Mouse (Mus musculus): Measurements from ENCODE around the gene Psat1. TPM values are rescaled to one million over a fixed set of nuclear protein-coding genes. Genes with fewer than 3 reads are reported as not detected.

The Psat1 gene
- polyA plus RNA-seq, 1 experiment from 2014 or later: 116 TPM

- Histone ChIP-seq H3K27ac (ENCODE audit: low read depth, low read length) (no peak overlapping the region), H3K27me3 (ENCODE audit: control insufficient read depth, insufficient read depth, low read length) (no peaks in the 10 kb centered on the region), H3K4me1 (ENCODE audit: control insufficient read depth, insufficient read depth, low read length) (no peaks in the 10 kb centered on the region), H3K9me3 (ENCODE audit: control insufficient read depth, low read length) (no peaks in the 10 kb centered on the region), H3K4me2 (replicated peaks; ENCODE audit: low read depth, low read length) (no peak overlapping the region), H3K4me3 (ENCODE audit: low read length) (no peak overlapping the region), H3K36me3 (ENCODE audit: control insufficient read depth, insufficient read depth, low read length) (no peaks in the 10 kb centered on the region), H3K9ac (ENCODE audit: low read depth, low read length) (no peak overlapping the region)
- ATAC-seq (ENCODE audit: low FRiP score, low TSS enrichment): no peak
- WGBS: 94% methylated on average over 4 of the region's 4 CpGs
These were observed 58.7 kb downstream of the Psat1 start for GRCm38 (mm10) chr19:15888466-15888865.

- H3K27ac ChIP-seq (ENCODE audit: low read depth, low read length): no peak overlapping the region
- no peak overlapping the region for H3K9ac ChIP-seq (ENCODE audit: low read depth, low read length)
- WGBS: 78% methylated on average over 11 of the region's 11 CpGs
These were observed 64.3 kb downstream of the Psat1 start for GRCm38 (mm10) chr19:15882705-15883426.

GRCm38 (mm10) chr19:15880731-15881130, 66.4 kb downstream of the Psat1 start:
- Histone ChIP-seq H3K36me3 (ENCODE audit: control insufficient read depth, insufficient read depth, low read length) (no peaks in the 10 kb centered on the region), H3K4me2 (replicated peaks; ENCODE audit: low read depth, low read length) (no peak overlapping the region), H3K27ac (ENCODE audit: low read depth, low read length) (no peak overlapping the region), H3K9me3 (ENCODE audit: control insufficient read depth, low read length) (no peaks in the 10 kb centered on the region), H3K4me1 (ENCODE audit: control insufficient read depth, insufficient read depth, low read length) (no peaks in the 10 kb centered on the region), H3K4me3 (ENCODE audit: low read length) (no peak overlapping the region), H3K9ac (ENCODE audit: low read depth, low read length) (no peak overlapping the region), H3K27me3 (ENCODE audit: control insufficient read depth, insufficient read depth, low read length) (no peaks in the 10 kb centered on the region)
- ATAC-seq (ENCODE audit: low FRiP score, low TSS enrichment): no peak
- WGBS: 26% methylated on average over 8 of the region's 8 CpGs

More at GRCm38 (mm10) chr19:15882705-15883426, 64.3 kb downstream of the Psat1 start:
- no peak overlapping the region for H3K4me3 ChIP-seq (ENCODE audit: low read length)
- no peaks in the 10 kb centered on the region for H3K9me3 ChIP-seq (ENCODE audit: control insufficient read depth, low read length)
- no peaks in the 10 kb centered on the region for H3K27me3 ChIP-seq (ENCODE audit: control insufficient read depth, insufficient read depth, low read length)
- no peaks in the 10 kb centered on the region for H3K4me1 ChIP-seq (ENCODE audit: control insufficient read depth, insufficient read depth, low read length)
- no peak overlapping the region for H3K4me2 ChIP-seq (replicated peaks; ENCODE audit: low read depth, low read length)
- ATAC-seq (ENCODE audit: low FRiP score, low TSS enrichment): peak; percentile 35; the same call in 1 of the 2 replicates
- no peaks in the 10 kb centered on the region for H3K36me3 ChIP-seq (ENCODE audit: control insufficient read depth, insufficient read depth, low read length)

DNA sequence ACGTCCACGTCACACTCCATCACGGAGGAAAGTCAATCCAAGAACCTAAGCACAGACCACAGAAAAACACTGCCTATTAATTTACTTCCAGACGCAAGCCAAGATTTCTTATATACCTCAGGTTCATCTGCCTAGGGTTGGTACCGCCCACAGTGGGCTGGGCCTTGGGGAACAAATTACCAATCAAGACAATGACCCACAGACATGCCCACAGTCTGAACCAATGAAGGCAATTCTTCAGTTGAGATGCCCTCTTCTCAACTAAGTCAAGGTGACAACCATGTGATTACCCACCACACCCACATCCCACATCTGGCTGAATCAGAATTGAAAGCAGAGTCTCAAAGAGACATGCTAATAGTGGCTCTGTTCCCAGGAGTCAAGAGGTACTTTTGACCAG, 67.9 kb downstream of the Psat1 start:
- 94% methylated on average over 5 of the region's 5 CpGs for WGBS
- Histone ChIP-seq H3K27ac (ENCODE audit: low read depth, low read length) (no peak overlapping the region), H3K4me2 (replicated peaks; ENCODE audit: low read depth, low read length) (no peak overlapping the region), H3K36me3 (ENCODE audit: control insufficient read depth, insufficient read depth, low read length) (no peaks in the 10 kb centered on the region), H3K4me3 (ENCODE audit: low read length) (no peak overlapping the region), H3K9me3 (ENCODE audit: control insufficient read depth, low read length) (no peaks in the 10 kb centered on the region), H3K4me1 (ENCODE audit: control insufficient read depth, insufficient read depth, low read length) (no peaks in the 10 kb centered on the region), H3K27me3 (ENCODE audit: control insufficient read depth, insufficient read depth, low read length) (no peaks in the 10 kb centered on the region), H3K9ac (ENCODE audit: low read depth, low read length) (no peak overlapping the region)
- no peak for ATAC-seq (ENCODE audit: low FRiP score, low TSS enrichment)

- H3K27ac ChIP-seq (ENCODE audit: low read depth, low read length): no peak overlapping the region
- H3K4me3 ChIP-seq (ENCODE audit: low read length): no peak overlapping the region
- no peaks in the 10 kb centered on the region for H3K27me3 ChIP-seq (ENCODE audit: control insufficient read depth, insufficient read depth, low read length)
- no peak overlapping the region for H3K4me2 ChIP-seq (replicated peaks; ENCODE audit: low read depth, low read length)
- no peaks in the 10 kb centered on the region for H3K36me3 ChIP-seq (ENCODE audit: control insufficient read depth, insufficient read depth, low read length)
- no peak for ATAC-seq (ENCODE audit: low FRiP score, low TSS enrichment)
- no peaks in the 10 kb centered on the region for H3K4me1 ChIP-seq (ENCODE audit: control insufficient read depth, insufficient read depth, low read length)
- no peaks in the 10 kb centered on the region for H3K9me3 ChIP-seq (ENCODE audit: control insufficient read depth, low read length)
- H3K9ac ChIP-seq (ENCODE audit: low read depth, low read length): no peak overlapping the region
- WGBS: 21% methylated on average over 7 of the region's 7 CpGs
These were observed 78.1 kb downstream of the Psat1 start for GRCm38 (mm10) chr19:15868865-15869698.

- WGBS: 83% methylated on average over 4 of the region's 4 CpGs
- Histone ChIP-seq H3K9ac (ENCODE audit: low read depth, low read length) (no peak overlapping the region), H3K27ac (ENCODE audit: low read depth, low read length) (no peak overlapping the region), H3K36me3 (ENCODE audit: control insufficient read depth, insufficient read depth, low read length) (no peaks in the 10 kb centered on the region), H3K4me1 (ENCODE audit: control insufficient read depth, insufficient read depth, low read length) (no peaks in the 10 kb centered on the region), H3K4me2 (replicated peaks; ENCODE audit: low read depth, low read length) (no peak overlapping the region), H3K9me3 (ENCODE audit: control insufficient read depth, low read length) (no peaks in the 10 kb centered on the region), H3K27me3 (ENCODE audit: control insufficient read depth, insufficient read depth, low read length) (no peaks in the 10 kb centered on the region), H3K4me3 (ENCODE audit: low read length) (no peak overlapping the region)
- ATAC-seq (ENCODE audit: low FRiP score, low TSS enrichment): no peak
These were observed 80.3 kb downstream of the Psat1 start for GRCm38 (mm10) chr19:15866851-15867250.

GRCm38 (mm10) chr19:15866126-15866525, 81.0 kb downstream of the Psat1 start:
- Histone ChIP-seq H3K9me3 (ENCODE audit: control insufficient read depth, low read length) (no peaks in the 10 kb centered on the region), H3K27me3 (ENCODE audit: control insufficient read depth, insufficient read depth, low read length) (no peaks in the 10 kb centered on the region), H3K4me2 (replicated peaks; ENCODE audit: low read depth, low read length) (no peak overlapping the region), H3K27ac (ENCODE audit: low read depth, low read length) (no peak overlapping the region), H3K4me1 (ENCODE audit: control insufficient read depth, insufficient read depth, low read length) (no peaks in the 10 kb centered on the region), H3K4me3 (ENCODE audit: low read length) (no peak overlapping the region), H3K9ac (ENCODE audit: low read depth, low read length) (no peak overlapping the region), H3K36me3 (ENCODE audit: control insufficient read depth, insufficient read depth, low read length) (no peaks in the 10 kb centered on the region)
- 46% methylated on average over 1 of the region's 1 CpGs for WGBS
- ATAC-seq (ENCODE audit: low FRiP score, low TSS enrichment): no peak

DNA sequence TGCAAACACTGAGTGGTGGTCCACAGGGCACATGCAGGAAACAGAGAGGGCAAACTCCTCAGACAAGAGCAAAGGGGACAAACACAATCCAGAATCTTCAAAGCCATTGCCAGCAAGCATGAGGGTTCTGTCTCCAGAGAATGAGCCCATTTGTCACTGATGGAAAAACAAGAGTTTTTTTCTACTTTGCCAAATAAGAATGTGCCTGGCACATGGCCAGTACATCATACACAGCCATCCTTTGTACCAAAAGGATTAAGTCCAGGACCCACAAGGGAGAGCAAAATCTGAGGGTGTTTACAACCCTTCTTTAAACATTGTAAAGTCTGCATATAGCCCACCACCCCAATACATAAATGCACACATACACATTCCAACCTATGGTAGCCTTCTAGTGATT, 81.7 kb downstream of the Psat1 start:
- ATAC-seq (ENCODE audit: low FRiP score, low TSS enrichment): no peak
- no peaks in the 10 kb centered on the region for H3K4me1 ChIP-seq (ENCODE audit: control insufficient read depth, insufficient read depth, low read length)
- H3K27me3 ChIP-seq (ENCODE audit: control insufficient read depth, insufficient read depth, low read length): no peaks in the 10 kb centered on the region
- no peaks in the 10 kb centered on the region for H3K9me3 ChIP-seq (ENCODE audit: control insufficient read depth, low read length)
- no peaks in the 10 kb centered on the region for H3K36me3 ChIP-seq (ENCODE audit: control insufficient read depth, insufficient read depth, low read length)
- H3K4me3 ChIP-seq (ENCODE audit: low read length): no peak overlapping the region
- no peak overlapping the region for H3K4me2 ChIP-seq (replicated peaks; ENCODE audit: low read depth, low read length)
- no peak overlapping the region for H3K9ac ChIP-seq (ENCODE audit: low read depth, low read length)
- no peak overlapping the region for H3K27ac ChIP-seq (ENCODE audit: low read depth, low read length)

GRCm38 (mm10) chr19:15864129-15864528, 83.0 kb downstream of the Psat1 start:
- Histone ChIP-seq H3K4me1 (ENCODE audit: control insufficient read depth, insufficient read depth, low read length) (no peaks in the 10 kb centered on the region), H3K36me3 (ENCODE audit: control insufficient read depth, insufficient read depth, low read length) (no peaks in the 10 kb centered on the region), H3K27ac (ENCODE audit: low read depth, low read length) (no peak overlapping the region), H3K27me3 (ENCODE audit: control insufficient read depth, insufficient read depth, low read length) (no peaks in the 10 kb centered on the region), H3K9me3 (ENCODE audit: control insufficient read depth, low read length) (no peaks in the 10 kb centered on the region), H3K4me2 (replicated peaks; ENCODE audit: low read depth, low read length) (no peak overlapping the region), H3K4me3 (ENCODE audit: low read length) (no peak overlapping the region), H3K9ac (ENCODE audit: low read depth, low read length) (no peak overlapping the region)
- ATAC-seq (ENCODE audit: low FRiP score, low TSS enrichment): no peak
- 86% methylated on average over 2 of the region's 2 CpGs for WGBS

Data from kidney, embryonic 14.5 days (tissue).